Mouse (Mus musculus) olfactory bulb, adult 2 months (tissue): Measurements from ENCODE around the gene Bglap2. TPM values are rescaled to one million over a fixed set of nuclear protein-coding genes. Genes with fewer than 3 reads are reported as not detected.

Source experiments
- H3K27ac ChIP-seq: fragments of 200-500 bp; 2 replicates; pipeline ENCODE4 v1.5.1; 2012; ENCODE audit warnings: low read depth, low read length; ENCODE audit not compliant: insufficient read depth
- H3K4me1 ChIP-seq: fragments of 200-500 bp; 2 replicates; pipeline ENCODE4 v1.6.1; 2012; ENCODE audit warnings: low read length; ENCODE audit not compliant: control insufficient read depth, insufficient read depth
- H3K4me3 ChIP-seq: fragments of 200-500 bp; 2 replicates; pipeline ENCODE4 v1.5.1; 2012; ENCODE audit warnings: mild to moderate bottlenecking, low read depth, low read length, moderate library complexity; ENCODE audit not compliant: insufficient read depth
- CTCF ChIP-seq: fragments of 200-500 bp; IDR thresholded peaks from 2 replicates; pipeline ENCODE4 v1.5.1; 2012; ENCODE audit warnings: low read depth, mild to moderate bottlenecking, low read length, moderate library complexity; ENCODE audit not compliant: insufficient read depth
- POLR2A ChIP-seq: fragments of 200-500 bp; IDR thresholded peaks from 2 replicates; pipeline ENCODE4 v1.6.1; 2012; ENCODE audit warnings: mild to moderate bottlenecking, low read depth, low read length, moderate library complexity; ENCODE audit not compliant: insufficient read depth
- WGBS: fragments of 180-500 bp; shearing (Covaris S2); methylation state at CpG from one replicate; pipeline ENCODE4 v1.1.7; 2018; 5-methylcytosine and 5-hydroxymethylcytosine counted together
- polyA plus RNA-seq: library from polyadenylated mRNA; stranded (reverse); fragments of >200 nt; gene quantifications from 2 replicates; pipeline ENCODE4 v1.2.4, GENCODE M21; 2012; ENCODE audit warnings: low replicate concordance; ENCODE audit not compliant: missing spikeins, insufficient read depth, insufficient read length

Gene Bglap2
- polyA plus RNA-seq, 1 experiment, result not detected

GRCm38 (mm10) chr3:88331282-88331681, 47.2 kb downstream of the Bglap2 start:
- 27% methylated on average over 2 of the region's 2 CpGs for WGBS
- no peak overlapping the region for H3K4me3 ChIP-seq
- H3K4me1 ChIP-seq, result peaks cover 2% of the 10 kb centered on the region
- TF ChIP-seq CTCF (no peak), POLR2A (no peak)
- no peak overlapping the region for H3K27ac ChIP-seq

- Histone ChIP-seq H3K4me3 (no peak overlapping the region), H3K4me1 (peaks cover 13% of the 10 kb centered on the region), H3K27ac (no peak overlapping the region)
- WGBS, result 83% methylated on average over 5 of the region's 5 CpGs
- no peak for TF ChIP-seq POLR2A
- TF ChIP-seq CTCF, result no peak
Measured at GRCm38 (mm10) chr3:88328956-88329355, 49.5 kb downstream of the Bglap2 start.

Other genes with a start within 250 kb of the Bglap2 start
- gene Mef2d, start 236.3 kb downstream of the Bglap2 start, polyA plus RNA-seq, result 460 TPM in 1 of 2 replicates, not detected in the other
- gene Rhbg, start 124.0 kb downstream of the Bglap2 start, polyA plus RNA-seq, result not detected in 2 replicates
- not detected in 2 replicates for gene Gm38392, start 91.5 kb downstream of the Bglap2 start, polyA plus RNA-seq
- gene Tsacc, start 81.7 kb downstream of the Bglap2 start, polyA plus RNA-seq, result not detected in 2 replicates
- gene Cct3, start 81.6 kb downstream of the Bglap2 start, polyA plus RNA-seq, result 179 TPM in 1 of 2 replicates, not detected in the other
- gene Glmp, start 53.7 kb downstream of the Bglap2 start, polyA plus RNA-seq, result not detected in 2 replicates
- gene Tmem79, start 42.6 kb downstream of the Bglap2 start, polyA plus RNA-seq, result not detected in 2 replicates
- not detected in 2 replicates for gene Smg5, start 42.4 kb downstream of the Bglap2 start, polyA plus RNA-seq
- gene Paqr6, start 14.1 kb downstream of the Bglap2 start, polyA plus RNA-seq, result not detected in 2 replicates
- gene Bglap3, start 6.0 kb downstream of the Bglap2 start, polyA plus RNA-seq, result not detected in 2 replicates
- not detected in 2 replicates for gene Bglap, start 5.8 kb upstream of the Bglap2 start, polyA plus RNA-seq
- not detected in 2 replicates for gene Pmf1, start 31.6 kb upstream of the Bglap2 start, polyA plus RNA-seq
- not detected in 2 replicates for gene Slc25a44, start 46.4 kb upstream of the Bglap2 start, polyA plus RNA-seq
- not detected in 2 replicates for gene Sema4a, start 82.5 kb upstream of the Bglap2 start, polyA plus RNA-seq
- gene Lmna, start 131.3 kb upstream of the Bglap2 start, polyA plus RNA-seq, result not detected in 2 replicates
- gene Mex3a, start 153.7 kb upstream of the Bglap2 start, polyA plus RNA-seq, result not detected in 2 replicates
- not detected in 2 replicates for gene Rab25, start 169.6 kb upstream of the Bglap2 start, polyA plus RNA-seq
- 853 TPM in 1 of 2 replicates, not detected in the other for gene Lamtor2, start 174.4 kb upstream of the Bglap2 start, polyA plus RNA-seq
- 138 TPM in 1 of 2 replicates, not detected in the other for gene Ubqln4, start 175.1 kb upstream of the Bglap2 start, polyA plus RNA-seq
- not detected in 2 replicates for gene Ssr2, start 197.2 kb upstream of the Bglap2 start, polyA plus RNA-seq
- gene Arhgef2, start 227.3 kb upstream of the Bglap2 start, polyA plus RNA-seq, result not detected in 2 replicates